Mouse (Mus musculus) gastrocnemius, adult 8-10 months (tissue): ENCODE measurements around the gene Gpr25. TPM values are rescaled to one million over a fixed set of nuclear protein-coding genes. Genes with fewer than 3 reads are reported as not detected.

Experiments used
- DNase-seq, 2 experiments: peaks; one replicate each; pipeline ENCODE4 v3.0.0; 2022; ENCODE audit warnings: low spot score in 2 of 2
- total RNA-seq, 4 experiments: library from RNA; stranded (reverse); gene quantifications; 2 replicates each; pipeline ENCODE4 v1.2.4; 2022

Gene Gpr25
- not detected for total RNA-seq

DNA sequence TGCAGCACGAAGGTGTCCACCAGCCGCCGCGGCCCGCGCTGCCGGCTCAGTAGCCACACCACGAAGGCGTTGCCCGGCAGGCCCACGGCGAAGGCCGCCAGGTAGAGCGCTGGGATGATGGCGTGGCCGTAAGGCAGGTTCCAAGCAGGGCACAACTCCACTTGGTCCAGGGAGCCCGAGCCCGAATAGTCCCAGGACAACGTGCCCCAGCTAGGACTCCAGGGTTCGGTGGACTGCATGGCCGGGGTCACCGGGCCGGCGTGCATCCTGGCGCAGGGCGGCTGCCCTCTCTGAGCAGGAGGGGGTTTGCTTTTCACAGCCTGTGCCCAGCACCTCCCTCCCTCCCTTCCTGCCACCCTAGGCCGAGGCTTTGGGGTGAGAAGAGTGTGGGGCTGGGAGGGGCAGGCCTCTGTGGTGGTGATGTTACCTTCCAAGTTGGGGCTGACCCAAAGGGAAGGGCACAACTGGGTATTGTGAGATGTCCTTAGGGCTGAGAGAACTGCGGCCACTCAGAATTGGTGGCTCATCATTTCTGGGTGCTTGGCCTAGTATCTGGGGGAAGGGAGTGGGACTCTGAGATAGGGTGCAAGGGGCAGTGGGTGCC is at the start of gene Gpr25:
Gene Gpr25, minus strand, starts transcription at position 239 of the 604 bp plus-strand sequence.
- no peak for DNase-seq

DNA sequence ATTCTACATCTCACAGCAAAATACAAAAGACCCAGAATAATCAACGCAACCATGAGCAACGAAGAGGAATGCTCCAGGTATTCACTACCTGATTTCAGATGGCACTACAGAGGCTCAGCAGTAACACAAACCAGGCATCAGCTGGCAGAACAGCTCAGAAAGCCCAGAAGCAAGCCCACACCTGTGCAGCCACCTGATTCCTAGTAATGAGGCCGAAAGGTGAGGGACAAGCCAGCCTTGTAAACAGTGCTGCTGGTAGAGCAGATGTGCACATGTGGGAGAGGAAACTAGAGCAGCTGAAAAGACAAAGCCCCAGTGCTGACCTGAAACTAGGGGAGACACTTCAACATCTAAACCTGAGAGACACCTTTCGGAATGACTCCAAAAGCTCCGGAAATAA is 48.5 kb upstream of the Gpr25 start:
- no peak for DNase-seq

GRCm38 (mm10) chr1:136306424-136306823 is 45.8 kb upstream of the Gpr25 start:
- no peak for DNase-seq

GRCm38 (mm10) chr1:136293961-136294360 is 33.3 kb upstream of the Gpr25 start:
- no peak for DNase-seq

DNA sequence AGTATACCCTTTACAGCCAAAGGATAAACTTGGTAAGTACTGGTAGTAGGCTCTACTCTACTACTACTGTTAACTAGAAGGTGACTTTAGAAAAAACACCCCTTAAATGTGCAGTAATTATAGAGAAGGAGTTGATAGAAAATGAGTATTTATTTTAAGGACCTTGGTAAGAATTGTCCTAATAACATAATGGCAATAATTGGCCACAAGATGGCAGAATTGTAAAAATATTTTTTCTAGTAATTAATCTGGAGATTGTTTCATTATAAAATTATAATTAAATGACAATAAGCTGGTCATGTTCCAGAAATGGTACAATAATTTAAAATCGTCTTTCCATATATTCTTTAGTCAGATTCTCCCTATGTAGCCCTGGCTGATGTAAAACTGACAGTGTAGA is 29.1 kb upstream of the Gpr25 start:
- no peak for DNase-seq

GRCm38 (mm10) chr1:136277366-136277765 is 16.7 kb upstream of the Gpr25 start:
- DNase-seq = no peak

GRCm38 (mm10) chr1:136268224-136268623 is 7.6 kb upstream of the Gpr25 start:
- DNase-seq = no peak

DNA sequence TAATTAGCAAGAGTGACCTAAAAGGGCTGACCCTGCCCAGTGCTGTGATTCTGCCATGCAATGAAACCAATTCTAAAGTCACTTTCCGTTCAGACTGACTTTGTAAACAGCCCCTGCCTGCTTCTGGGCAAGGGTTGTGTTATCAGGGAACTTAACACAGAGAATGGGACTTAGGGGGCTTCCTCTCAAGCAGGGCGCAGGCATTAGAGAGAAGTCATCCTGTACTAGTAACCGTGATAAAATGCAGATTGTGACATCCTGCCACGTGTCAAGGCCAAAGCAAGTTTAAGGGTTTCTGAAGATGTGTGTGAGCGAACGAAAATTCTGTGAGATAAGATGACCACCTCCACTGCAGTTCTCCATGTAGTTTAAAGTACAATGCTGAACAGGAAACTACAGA is 5.5 kb upstream of the Gpr25 start:
- no peak for DNase-seq

DNA sequence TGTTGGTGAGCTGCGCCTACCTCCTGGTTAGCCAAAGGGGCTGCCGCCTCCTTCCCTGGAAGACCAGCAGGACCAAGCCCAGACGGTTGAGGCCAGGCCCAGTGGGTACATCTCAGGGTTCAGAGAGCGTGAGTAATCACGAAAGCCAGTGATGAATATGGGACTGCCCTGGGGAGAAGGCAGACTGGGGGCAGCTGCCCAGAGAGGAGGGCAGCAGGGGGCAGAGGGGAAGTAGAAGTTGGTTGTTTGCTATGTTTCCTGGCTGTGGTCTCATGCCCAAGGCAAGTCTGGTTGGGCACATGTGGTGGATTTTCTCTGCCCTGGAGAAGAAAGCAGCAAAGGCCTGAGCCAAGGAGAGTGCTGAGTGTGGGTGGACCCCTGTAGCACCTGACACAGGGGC is 2.7 kb upstream of the Gpr25 start:
- DNase-seq = no peak

DNA sequence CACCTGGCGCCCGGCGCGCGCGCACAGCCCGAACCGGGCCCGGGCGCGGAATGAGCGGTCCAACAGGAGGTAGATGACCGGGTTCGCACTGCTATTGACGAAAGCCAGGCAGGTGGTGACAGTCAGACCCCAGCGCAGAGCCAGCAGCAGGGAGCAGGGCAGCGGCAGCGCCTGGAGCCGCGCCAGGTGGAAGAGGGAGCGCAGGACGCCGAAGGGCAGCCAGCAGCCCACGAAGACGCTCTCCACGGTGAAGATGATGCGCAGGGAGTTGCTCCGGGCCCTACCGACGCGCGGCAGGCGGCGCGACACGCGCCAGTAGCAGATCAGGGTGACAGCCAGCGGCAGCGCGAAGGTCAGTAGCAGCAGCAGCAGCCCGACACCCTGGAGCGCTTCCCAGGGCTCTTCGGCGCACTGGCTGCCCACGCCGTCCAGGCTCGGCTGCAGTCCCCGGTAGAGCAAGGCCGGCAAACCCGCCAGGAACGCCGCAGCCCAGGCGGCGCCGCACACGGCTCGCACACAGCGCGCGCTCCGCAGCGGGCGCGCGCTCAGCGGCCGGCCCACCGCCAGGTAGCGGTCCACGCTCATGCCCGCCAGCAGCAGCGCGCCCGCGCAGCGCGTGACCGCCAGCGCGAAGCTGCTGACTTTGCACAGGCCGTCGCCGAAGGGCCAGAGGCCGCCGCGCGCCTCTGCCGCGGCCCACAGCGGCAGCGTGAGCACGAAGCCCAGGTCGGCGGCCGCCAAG is 609 bp downstream of the Gpr25 start:
- peak; percentile 28 to 67 for DNase-seq

DNA sequence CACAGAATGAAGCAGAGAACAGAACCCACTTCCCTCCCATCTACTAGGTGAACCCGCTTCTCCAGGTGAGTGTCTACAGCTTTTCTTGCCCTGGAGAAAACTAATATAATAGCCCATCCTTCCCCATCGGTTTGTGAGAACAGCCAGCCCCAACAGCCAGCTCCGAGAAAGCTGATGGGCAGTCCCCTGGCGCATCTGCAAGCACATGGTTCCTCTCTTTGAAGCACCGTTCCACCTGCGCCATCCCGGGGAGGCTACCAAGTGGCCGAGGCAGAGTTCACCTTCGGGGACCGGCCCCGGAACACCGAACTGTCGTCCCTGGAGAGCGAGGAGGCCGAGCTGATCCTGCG is 1.2 kb downstream of the Gpr25 start:
- DNase-seq = no peak

- no peak for DNase-seq
Observed at GRCm38 (mm10) chr1:136258495-136258894, 2.2 kb downstream of the Gpr25 start.

GRCm38 (mm10) chr1:136255657-136256056 is 5.0 kb downstream of the Gpr25 start:
- DNase-seq = no peak

- no peak for DNase-seq
Observed at GRCm38 (mm10) chr1:136255174-136255573, 5.5 kb downstream of the Gpr25 start.

GRCm38 (mm10) chr1:136254503-136255065 is 6.1 kb downstream of the Gpr25 start:
- DNase-seq = no peak

GRCm38 (mm10) chr1:136253472-136253871 is 7.2 kb downstream of the Gpr25 start:
- no peak for DNase-seq

GRCm38 (mm10) chr1:136249662-136250061 is 11.0 kb downstream of the Gpr25 start:
- no peak for DNase-seq

DNA sequence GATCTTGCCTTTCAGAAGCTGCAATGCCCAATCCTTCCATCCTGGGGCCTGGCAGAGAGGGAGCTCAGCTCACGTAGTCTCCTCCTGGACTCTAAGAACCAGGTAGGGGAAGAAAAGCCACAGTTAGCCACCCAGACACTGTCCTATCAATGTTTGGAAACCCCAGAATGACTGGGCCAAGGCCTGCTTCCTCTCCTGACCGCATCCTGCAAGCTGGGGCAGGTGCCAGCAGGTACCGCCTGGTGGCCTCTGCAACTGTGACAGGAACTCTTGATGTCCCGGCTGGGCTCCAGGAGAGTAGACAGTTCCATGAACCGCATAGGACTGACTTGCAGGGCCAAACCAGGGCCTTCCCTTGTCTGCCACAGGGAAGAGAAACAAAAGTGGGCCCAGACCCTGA is 13.3 kb downstream of the Gpr25 start:
- DNase-seq = no peak

GRCm38 (mm10) chr1:136244469-136244868 is 16.2 kb downstream of the Gpr25 start:
- DNase-seq = no peak

DNA sequence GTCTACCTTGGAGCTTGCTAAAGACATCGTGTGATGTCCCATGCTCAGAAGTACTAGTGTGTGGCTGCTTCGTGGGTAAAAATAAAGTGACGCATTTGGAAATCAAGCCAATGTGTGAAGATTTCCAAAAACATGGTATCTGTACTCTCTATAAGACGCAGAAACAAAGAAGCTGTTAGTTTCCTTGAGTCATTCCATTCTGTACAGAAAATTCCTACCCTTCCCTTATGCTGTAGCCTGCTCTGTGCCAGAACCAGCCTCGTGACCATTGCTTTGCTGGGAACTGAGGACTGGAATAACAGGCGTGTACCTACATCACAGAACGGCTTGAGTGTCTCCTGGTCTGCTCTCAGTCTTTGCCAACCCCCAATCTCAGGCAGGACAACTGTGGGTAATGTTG is 18.9 kb downstream of the Gpr25 start:
- DNase-seq = no peak

- DNase-seq = no peak
Observed at GRCm38 (mm10) chr1:136238495-136238894, 22.2 kb downstream of the Gpr25 start.

DNA sequence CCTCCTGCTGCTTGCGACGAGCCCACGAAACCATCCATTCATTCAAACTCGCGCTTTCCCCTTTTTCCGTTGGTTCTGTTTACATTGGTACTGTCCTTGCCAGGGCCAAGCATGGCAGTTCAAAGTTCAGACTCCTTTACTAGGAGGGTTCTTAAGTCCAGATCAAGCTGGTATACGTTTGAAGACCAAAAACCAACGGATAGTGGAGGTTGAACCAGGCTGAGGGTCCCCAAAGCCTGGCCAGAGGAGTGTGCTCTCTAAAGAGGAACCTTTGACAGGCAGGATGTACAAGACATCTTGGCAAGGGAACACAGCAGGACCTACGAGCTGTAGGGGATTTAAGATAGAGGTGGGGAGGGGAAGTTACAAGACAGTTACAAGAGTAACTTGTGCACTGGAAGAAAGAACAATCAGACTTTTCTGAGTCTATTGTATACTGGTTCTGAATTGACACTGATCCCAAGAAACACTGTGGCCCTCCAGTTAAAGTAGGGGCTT is 26.0 kb downstream of the Gpr25 start:
- no peak for DNase-seq
